Mouse (Mus musculus): Measurements from ENCODE around the gene Mroh2a.

Mroh2a gene

DNA sequence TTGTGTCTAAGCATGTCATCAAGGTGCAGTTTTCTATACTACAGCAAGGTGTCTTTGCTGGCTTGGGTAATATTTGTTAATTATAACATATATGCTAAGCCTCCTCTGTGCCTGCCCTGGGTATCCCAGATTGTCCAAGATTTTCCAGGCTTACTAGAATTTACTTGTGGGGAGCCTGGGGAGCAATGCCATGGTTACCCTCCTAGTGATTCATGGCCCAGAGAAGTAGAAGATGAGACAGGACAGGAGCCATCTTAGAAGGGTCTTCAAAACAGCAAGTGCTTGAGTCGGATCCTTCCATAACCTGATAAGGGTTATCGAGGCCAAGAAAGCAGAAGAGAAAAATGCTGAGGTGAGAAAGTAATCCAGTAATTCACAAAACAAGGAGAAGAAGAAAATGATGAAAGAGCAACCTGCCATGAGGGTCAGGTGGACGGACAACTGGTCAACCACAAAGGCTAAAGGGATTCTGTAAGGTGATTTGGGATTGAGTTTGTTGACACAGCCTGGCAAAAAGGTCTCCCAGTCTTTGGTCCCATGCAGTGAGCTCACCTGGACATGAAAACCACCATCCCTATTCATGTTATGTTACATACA, 64.7 kb downstream of the Mroh2a start:
- peak in 1 of 2 experiments; percentile 9 for DNase-seq (ENCODE audit: low spot score in 2 of 2)

GRCm38 (mm10) chr1:88292057-88292456, 65.3 kb downstream of the Mroh2a start:
- DNase-seq (ENCODE audit: low spot score in 2 of 2): peak in 1 of 2 experiments; percentile 5

GRCm38 (mm10) chr1:88294650-88295049, 67.9 kb downstream of the Mroh2a start:
- no peak for DNase-seq (ENCODE audit: low spot score in 2 of 2)

DNA sequence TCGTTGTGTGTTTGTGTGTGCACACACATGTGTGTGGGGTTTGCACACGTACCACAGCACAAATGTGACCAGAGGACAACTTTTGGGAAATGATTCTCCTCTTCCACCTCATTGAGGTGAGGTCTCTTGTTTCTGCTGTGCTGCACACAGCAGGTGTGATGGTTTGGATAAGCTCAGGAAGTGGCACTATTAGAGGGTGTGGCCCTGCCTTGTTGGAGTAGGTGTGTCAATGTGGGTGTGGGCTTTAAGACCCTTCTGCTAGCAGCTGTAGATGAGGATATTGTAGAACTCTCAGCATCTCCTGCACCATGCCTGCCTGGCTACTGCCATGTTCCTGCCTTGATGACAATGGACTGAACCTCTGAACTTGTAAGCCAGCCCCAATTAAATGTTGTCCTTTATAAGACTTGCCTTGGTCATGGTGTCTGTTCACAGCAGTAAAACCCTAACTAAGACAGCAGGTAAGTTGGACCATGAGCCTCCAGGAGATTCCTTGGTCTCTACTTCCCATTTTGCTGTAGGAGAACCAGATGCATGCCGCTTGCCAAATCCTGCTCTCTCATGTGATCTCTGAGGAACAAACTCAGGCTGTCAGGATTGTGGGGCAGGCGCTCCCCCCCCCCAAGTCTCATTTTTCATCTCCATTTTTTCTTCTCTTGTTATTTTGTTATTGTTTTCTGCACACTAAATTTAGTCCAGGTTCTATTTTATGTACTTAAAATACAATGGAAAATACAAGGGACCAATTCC, 69.6 kb downstream of the Mroh2a start:
- no peak for DNase-seq (ENCODE audit: low spot score in 2 of 2)

- no peak for DNase-seq (ENCODE audit: low spot score in 2 of 2)
These were observed 70.9 kb downstream of the Mroh2a start for GRCm38 (mm10) chr1:88297480-88298258.

GRCm38 (mm10) chr1:88298686-88299528, 72.1 kb downstream of the Mroh2a start:
- DNase-seq (ENCODE audit: low spot score in 2 of 2): no peak

- DNase-seq (ENCODE audit: low spot score in 2 of 2): no peak
These were observed 72.8 kb downstream of the Mroh2a start for GRCm38 (mm10) chr1:88299529-88299945.

DNA sequence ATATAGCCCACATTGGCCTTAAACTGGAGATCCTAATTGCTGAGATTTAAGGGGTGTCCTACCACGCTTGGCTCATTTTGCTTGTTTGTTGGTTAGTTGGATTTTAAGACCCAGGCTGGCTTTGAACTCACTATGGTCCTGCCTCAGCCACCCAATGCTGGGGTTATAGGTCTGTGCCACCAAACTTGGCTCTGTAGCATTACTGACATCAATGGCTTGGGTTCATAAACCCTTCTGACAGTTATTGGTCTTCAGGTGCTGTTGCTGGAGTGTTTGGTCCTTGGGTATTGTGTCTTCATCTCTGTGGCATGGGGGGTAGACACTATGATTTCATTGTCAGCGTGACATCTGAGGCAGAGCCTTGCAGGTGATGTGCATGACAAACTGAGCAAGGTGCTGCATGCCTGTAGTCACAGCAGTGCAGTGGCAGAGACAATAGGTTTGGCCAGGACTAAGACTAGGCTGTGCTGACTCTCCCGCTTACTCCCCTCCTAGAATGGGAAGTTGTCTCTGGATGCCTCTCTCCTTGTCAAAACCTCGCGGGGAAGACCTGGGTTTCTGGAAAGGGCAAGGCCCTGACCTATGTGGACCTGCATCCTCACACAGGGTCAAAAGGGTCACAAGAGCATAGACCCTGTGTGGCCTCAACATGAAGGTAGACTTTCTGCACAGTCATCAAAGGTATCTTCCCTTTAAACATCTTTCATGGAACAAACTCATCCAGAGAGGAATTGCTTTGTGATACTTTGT, 73.7 kb downstream of the Mroh2a start:
- no peak for DNase-seq (ENCODE audit: low spot score in 2 of 2)

DNA sequence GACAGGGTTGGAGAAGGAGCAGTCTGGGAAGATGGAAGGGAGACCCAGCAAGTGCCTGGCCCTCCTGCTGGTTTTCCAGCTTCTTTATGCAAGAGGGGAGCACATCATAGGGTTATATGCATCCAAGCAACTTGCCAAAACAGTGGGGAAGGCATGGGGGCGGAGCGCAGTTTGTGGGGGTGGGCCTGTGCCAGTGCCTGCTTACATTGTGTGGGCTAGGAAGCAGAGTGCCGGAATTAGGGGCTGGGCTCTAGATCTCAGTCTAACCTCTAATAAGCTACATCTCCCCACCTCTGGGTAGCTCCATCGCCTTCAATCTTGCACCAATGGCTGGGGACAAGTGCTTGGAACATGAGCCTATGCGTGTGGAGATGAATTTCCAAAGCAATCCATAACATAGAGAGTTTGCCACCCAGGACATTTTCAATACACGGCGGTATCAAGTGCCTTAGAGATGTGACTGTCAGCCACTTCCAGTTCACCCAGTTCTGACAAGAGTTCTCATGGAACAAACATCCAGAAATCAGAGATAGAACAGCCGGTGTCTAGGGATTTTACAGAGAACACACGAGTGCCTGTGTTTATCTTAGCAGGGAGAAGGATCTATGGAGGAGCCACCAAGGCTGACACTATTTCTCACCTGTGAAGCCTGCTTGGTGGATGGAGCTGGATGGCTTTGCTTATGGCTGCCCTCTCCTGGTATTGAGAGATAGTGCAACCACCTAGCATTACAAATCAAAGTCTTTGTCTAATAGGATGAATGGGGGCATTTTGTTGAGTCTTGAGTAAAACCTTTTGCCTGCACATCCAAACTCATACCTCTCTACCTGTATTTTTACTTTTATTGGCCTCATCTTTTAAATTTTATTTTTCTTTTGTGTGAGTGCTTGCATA, 74.6 kb downstream of the Mroh2a start:
- no peak for DNase-seq (ENCODE audit: low spot score in 2 of 2)

- DNase-seq (ENCODE audit: low spot score in 2 of 2): no peak
These were observed 75.4 kb downstream of the Mroh2a start for GRCm38 (mm10) chr1:88302057-88302740.

GRCm38 (mm10) chr1:88303762-88304161, 77.0 kb downstream of the Mroh2a start:
- no peak for DNase-seq (ENCODE audit: low spot score in 2 of 2)

DNA sequence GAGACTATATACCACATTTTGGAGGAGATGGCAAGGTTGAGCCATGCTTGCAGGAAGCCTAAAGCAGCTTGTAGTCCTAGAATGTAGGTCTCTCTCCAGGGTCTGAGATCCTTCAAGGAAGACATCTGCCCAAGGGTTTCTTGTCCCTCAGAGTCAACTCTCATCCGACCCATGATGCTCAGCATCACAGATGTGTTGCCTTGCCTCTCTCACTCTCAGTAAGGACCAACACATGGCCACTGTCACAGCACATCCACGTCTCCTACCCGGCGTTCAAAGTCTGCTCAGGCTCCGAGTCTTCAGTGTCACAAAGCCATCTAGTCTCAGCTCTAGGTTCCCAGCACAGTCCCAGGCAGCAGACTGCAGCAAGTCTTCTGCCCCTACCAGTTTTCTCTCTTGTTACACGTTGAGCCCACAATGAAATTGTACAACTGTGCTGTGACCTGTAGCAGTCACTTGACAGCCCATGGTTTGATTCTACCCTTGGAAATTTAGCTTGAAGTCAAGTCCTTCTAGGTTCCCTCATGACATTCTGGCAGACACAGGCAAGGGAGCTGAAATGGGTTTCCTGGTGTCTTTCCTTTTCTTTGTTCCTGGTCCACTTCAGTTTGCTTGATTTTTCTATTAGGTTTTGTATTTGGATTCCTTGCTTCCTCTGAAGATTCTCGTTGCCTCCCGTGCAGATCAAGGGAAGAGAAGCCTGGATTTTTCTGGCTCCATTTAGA, 77.6 kb downstream of the Mroh2a start:
- DNase-seq (ENCODE audit: low spot score in 2 of 2): no peak

GRCm38 (mm10) chr1:88305018-88305795, 78.4 kb downstream of the Mroh2a start:
- DNase-seq (ENCODE audit: low spot score in 2 of 2): no peak

DNA sequence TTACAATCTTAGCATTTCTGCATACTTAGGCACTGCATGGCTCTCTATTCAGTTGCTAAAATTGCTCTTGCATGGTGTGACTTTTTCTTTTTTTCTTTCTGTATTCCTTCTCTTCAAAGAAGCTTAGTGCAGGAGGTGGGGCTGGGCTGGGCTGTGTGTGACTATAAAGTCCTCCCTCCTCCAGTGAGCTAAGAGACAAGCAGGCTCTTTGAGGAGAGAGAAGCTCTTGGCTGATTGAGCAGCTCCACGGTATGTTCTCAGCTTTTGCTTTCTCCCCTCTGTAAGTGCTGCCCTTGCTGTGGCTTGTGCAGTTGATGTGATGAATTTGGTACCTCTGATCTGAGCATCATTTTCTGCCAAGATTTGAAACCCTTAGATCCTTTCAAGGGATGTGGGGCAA, 79.8 kb downstream of the Mroh2a start:
- no peak for DNase-seq (ENCODE audit: low spot score in 2 of 2)

DNA sequence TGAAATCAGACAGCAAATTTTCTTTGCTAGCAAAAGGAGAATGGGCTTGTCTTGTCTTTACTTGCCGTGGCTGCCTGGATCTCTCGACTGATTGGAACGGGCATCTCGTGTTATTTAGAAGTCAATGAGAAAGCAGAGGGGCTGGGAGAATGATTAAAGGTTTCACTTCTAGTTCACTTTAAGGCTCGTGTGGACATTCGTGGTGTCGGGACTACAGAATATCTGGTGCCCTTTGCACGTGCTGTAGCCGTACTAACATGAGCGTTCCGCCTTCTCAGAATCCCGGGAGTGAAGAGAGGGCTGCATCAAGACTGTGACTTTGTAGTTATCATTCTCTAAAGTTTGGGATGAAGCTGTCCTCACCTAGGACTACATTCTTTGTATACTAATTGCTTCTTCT, 80.4 kb downstream of the Mroh2a start:
- no peak for DNase-seq (ENCODE audit: low spot score in 2 of 2)

- DNase-seq (ENCODE audit: low spot score in 2 of 2): no peak
These were observed 82.2 kb downstream of the Mroh2a start for GRCm38 (mm10) chr1:88309020-88309419.

DNA sequence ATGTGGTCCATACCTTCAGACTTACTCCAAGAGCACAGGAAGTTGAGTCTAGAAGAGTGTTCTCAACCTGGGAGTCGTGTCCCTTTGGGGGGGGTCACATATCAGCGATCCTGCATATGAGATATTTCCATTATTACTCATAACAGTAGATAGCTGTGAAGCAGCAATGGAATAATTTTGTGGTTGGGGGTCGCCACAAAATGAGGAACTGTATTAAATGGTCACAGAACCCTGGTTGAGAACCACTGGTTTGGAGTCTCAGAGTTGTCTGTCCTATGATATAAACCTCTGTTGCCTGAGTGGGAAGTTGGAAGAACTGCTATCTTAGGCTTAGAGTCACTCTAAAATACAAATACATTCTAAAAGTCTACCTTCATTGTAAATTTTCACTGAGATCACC, 83.1 kb downstream of the Mroh2a start:
- no peak for DNase-seq (ENCODE audit: low spot score in 2 of 2)

GRCm38 (mm10) chr1:88310349-88310748, 83.6 kb downstream of the Mroh2a start:
- no peak for DNase-seq (ENCODE audit: low spot score in 2 of 2)

Measured in heart, adult 9 months (tissue).